Mouse (Mus musculus) testis, adult 2 months (tissue): ENCODE measurements around the gene Epc2. TPM values are rescaled to one million over a fixed set of nuclear protein-coding genes. Genes with fewer than 3 reads are reported as not detected.

ENCODE experiments used
- H3K27ac ChIP-seq: fragments of 200-500 bp; 2 replicates; pipeline ENCODE4 v1.5.1; 2012; ENCODE audit warnings: low read depth, low read length; ENCODE audit not compliant: control insufficient read depth, insufficient read depth
- H3K27me3 ChIP-seq: fragments of 200-500 bp; 2 replicates; pipeline ENCODE4 v1.6.1; 2012; ENCODE audit warnings: mild to moderate bottlenecking, low read length, moderate library complexity; ENCODE audit not compliant: control insufficient read depth, insufficient read depth
- H3K36me3 ChIP-seq: fragments of 200-500 bp; 2 replicates; pipeline ENCODE4 v1.6.1; 2012; ENCODE audit warnings: mild to moderate bottlenecking, low read length; ENCODE audit not compliant: control insufficient read depth, insufficient read depth
- H3K4me1 ChIP-seq: fragments of 200-500 bp; 2 replicates; pipeline ENCODE4 v1.6.1; 2012; ENCODE audit warnings: low read length; ENCODE audit not compliant: control insufficient read depth, insufficient read depth
- H3K4me3 ChIP-seq: fragments of 200-500 bp; 2 replicates; pipeline ENCODE4 v1.5.1; 2012; ENCODE audit warnings: low read depth, mild to moderate bottlenecking, low read length, moderate library complexity, mixed read lengths; ENCODE audit not compliant: control insufficient read depth
- CTCF ChIP-seq: fragments of 200-500 bp; IDR thresholded peaks from 2 replicates; pipeline ENCODE4 v1.5.1; 2012; ENCODE audit warnings: low read depth, mild to moderate bottlenecking, inconsistent platforms, low read length, moderate library complexity; ENCODE audit not compliant: control insufficient read depth, insufficient read depth, insufficient replicate concordance
- POLR2A ChIP-seq: fragments of 200-500 bp; IDR thresholded peaks from 2 replicates; pipeline ENCODE4 v1.6.1; 2012; ENCODE audit warnings: low read depth, mild to moderate bottlenecking, inconsistent platforms, low read length, moderate library complexity; ENCODE audit not compliant: control insufficient read depth
- polyA plus RNA-seq: library from polyadenylated mRNA; depleted of rRNA; stranded (reverse); fragments of >200 nt; gene quantifications from 2 replicates; pipeline ENCODE4 v1.2.3, GENCODE M21; 2012

Gene Epc2
- polyA plus RNA-seq, 1 experiment, result 13.2 TPM

- Histone ChIP-seq H3K4me1 (no peaks in the 10 kb centered on the region), H3K4me3 (no peak overlapping the region), H3K27me3 (no peaks in the 10 kb centered on the region), H3K27ac (no peak overlapping the region), H3K36me3 (no peaks in the 10 kb centered on the region; the same call in 1 of the 2 replicates)
- TF ChIP-seq CTCF (no peak), POLR2A (no peak)
These were observed 69.1 kb downstream of the Epc2 start for GRCm38 (mm10) chr2:49520409-49520808.

DNA sequence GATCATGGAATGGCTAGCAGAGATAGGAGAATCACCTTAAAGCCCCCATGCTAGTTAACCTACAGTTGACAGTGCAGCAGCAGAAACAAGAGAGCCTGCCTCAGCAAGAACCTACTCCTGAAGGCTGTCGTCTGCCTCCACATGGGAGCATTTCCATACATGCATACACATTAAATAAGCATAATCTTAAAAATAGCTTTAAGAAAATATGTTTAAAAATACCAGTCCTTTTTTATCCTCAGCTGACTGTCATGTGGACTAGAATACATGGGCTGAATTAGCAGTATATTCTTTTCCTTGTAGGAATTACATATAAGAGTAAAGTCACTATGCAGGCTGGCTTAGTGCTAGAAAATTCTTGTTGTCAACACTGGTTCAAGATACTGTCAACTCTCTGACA lies 69.7 kb downstream of the Epc2 start:
- H3K27ac ChIP-seq, result no peak overlapping the region
- no peaks in the 10 kb centered on the region; the same call in 1 of the 2 replicates for H3K36me3 ChIP-seq
- TF ChIP-seq POLR2A, result no peak
- no peak for TF ChIP-seq CTCF
- H3K27me3 ChIP-seq, result no peaks in the 10 kb centered on the region
- no peak overlapping the region for H3K4me3 ChIP-seq
- no peaks in the 10 kb centered on the region for H3K4me1 ChIP-seq

- TF ChIP-seq POLR2A (no peak), CTCF (no peak)
- Histone ChIP-seq H3K4me1 (no peaks in the 10 kb centered on the region), H3K36me3 (no peaks in the 10 kb centered on the region; the same call in 1 of the 2 replicates), H3K27ac (no peak overlapping the region), H3K27me3 (no peaks in the 10 kb centered on the region), H3K4me3 (no peak overlapping the region)
These were observed 70.3 kb downstream of the Epc2 start for GRCm38 (mm10) chr2:49521564-49521963.

DNA sequence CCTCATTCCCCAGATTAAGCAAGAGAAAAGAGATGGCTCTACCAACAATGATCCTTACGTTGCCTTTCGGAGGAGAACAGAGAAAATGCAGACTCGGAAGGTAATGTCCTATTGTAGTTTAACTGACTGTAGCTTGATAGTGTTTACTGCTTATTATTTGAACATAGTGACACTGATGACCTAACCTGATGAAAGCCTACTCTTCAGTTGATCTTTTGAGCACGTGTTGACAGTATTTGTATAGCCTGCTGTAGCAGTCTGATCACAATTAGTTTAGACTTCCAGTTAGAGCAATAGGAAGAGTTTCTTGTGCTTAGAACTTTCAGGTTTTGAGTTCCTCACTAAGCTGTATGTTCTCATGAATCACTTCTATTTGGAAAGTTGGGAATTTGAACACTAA lies 71.3 kb downstream of the Epc2 start:
- no peak for TF ChIP-seq CTCF
- TF ChIP-seq POLR2A, result no peak
- Histone ChIP-seq H3K27ac (no peak overlapping the region), H3K4me3 (no peak overlapping the region), H3K4me1 (no peaks in the 10 kb centered on the region), H3K36me3 (no peaks in the 10 kb centered on the region; the same call in 1 of the 2 replicates), H3K27me3 (no peaks in the 10 kb centered on the region)

DNA sequence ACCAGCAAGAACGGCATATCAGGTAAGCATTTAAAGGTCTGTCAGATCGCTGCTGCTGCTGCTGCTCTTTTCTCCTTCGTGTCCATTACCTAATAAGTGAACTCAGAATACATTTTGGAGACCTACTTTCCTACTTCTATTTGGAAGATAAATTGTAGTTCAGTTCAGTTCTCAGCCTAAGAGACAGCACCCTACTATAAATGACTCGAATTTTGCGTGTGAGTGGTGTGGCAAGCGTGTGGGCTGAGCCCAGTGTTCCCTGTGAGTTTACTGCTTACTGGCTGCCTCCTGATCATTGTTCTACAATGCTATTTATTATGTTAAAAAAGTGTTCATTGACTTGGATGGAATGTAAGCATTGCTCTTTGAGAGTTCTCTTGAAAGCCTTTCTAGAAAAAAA lies 85.9 kb downstream of the Epc2 start:
- Histone ChIP-seq H3K27me3 (no peaks in the 10 kb centered on the region), H3K27ac (no peak overlapping the region), H3K4me3 (no peak overlapping the region), H3K4me1 (no peaks in the 10 kb centered on the region), H3K36me3 (no peaks in the 10 kb centered on the region)
- TF ChIP-seq CTCF, result no peak
- no peak for TF ChIP-seq POLR2A

DNA sequence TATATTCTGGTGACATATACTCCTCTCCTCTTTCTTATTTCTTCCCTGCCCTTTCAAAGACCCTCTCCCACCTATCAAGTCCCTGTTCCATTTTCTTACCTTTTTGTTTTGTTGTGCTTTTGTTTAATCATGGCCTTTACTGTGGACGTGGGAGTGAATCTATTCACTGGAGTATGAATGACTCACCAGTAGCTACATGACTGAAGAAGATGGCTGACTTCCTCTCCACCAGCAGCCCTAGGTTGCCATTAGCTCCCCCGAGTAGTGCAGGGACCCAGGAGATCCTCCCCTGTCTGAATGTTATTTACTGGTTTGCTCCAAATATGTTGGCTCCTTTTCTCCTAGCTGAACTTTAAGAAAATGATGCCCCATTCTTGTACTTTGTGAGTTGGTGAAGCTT lies 86.8 kb downstream of the Epc2 start:
- H3K4me3 ChIP-seq, result no peak overlapping the region

DNA sequence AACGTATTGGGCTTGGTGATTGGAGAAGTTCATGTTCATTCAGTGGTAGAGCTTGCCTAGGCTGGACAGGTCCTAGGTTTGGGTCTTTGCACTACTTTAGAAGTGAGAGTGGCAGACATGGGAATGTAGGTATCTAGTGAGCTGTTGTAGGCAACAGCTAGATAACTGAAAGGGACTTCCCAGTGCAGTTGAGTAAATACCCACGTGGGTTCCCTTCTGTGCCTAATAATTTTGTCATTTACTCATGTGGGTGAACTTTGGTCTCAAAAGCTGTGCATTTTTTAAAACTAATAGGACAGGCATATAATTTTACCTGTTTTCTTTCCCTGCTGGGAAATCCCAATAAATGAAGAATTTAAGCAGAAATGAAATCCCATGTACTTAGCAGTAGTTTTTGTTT lies 88.5 kb downstream of the Epc2 start:
- Histone ChIP-seq H3K27me3 (no peaks in the 10 kb centered on the region), H3K27ac (no peak overlapping the region), H3K4me1 (no peaks in the 10 kb centered on the region), H3K4me3 (no peak overlapping the region), H3K36me3 (no peaks in the 10 kb centered on the region)
- no peak for TF ChIP-seq CTCF
- TF ChIP-seq POLR2A, result no peak

More for the DNA sequence above, 86.8 kb downstream of the Epc2 start:
- Histone ChIP-seq H3K27ac (no peak overlapping the region), H3K36me3 (no peaks in the 10 kb centered on the region), H3K4me1 (no peaks in the 10 kb centered on the region), H3K27me3 (no peaks in the 10 kb centered on the region)
- TF ChIP-seq CTCF (no peak), POLR2A (no peak)

DNA sequence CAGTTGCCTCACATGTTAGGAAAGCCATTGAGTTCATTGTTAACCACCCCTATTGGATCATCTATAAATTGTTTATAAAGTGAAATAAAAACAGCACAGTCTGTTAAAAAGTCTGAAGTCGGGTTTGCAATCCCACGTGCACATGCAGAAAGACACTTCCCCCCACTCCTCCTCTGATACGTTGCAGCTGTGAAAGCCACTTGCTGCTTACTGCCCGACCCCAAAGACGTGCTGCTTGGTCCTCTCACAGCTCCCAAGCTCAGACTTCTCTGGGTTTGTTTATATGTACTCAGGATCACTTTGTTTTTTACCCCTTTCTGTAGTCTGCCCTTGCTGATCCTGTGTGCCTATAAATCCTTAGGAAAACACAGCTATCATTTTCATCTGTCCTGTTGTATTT lies 96.5 kb downstream of the Epc2 start:
- Histone ChIP-seq H3K27ac (no peak overlapping the region), H3K4me1 (no peaks in the 10 kb centered on the region), H3K36me3 (no peaks in the 10 kb centered on the region; the same call in none of the 2 replicates), H3K27me3 (no peaks in the 10 kb centered on the region), H3K4me3 (no peak overlapping the region)
- TF ChIP-seq POLR2A (no peak), CTCF (no peak)
